Mouse (Mus musculus) layer of hippocampus, adult 8-10 months (tissue): ENCODE data around the gene Nell2. TPM values are rescaled to one million over a fixed set of nuclear protein-coding genes. Genes with fewer than 3 reads are reported as not detected.
"Not testable (repeated sequence)": the region's sequence is repeated elsewhere in the genome, so short reads cannot be mapped to it uniquely, and the experiment has no call there.

Experiments
- DNase-seq, 2 experiments: peaks; one replicate each; pipeline ENCODE4 v3.0.0; 2022; ENCODE audit warnings: low spot score in 2 of 2
- total RNA-seq, 4 experiments: library from RNA; stranded (reverse); gene quantifications; 2 replicates each; pipeline ENCODE4 v1.2.4; 2022

The Nell2 gene
- total RNA-seq, 4 experiments from 2014 or later: 657 to 707 (median 664) TPM

DNA sequence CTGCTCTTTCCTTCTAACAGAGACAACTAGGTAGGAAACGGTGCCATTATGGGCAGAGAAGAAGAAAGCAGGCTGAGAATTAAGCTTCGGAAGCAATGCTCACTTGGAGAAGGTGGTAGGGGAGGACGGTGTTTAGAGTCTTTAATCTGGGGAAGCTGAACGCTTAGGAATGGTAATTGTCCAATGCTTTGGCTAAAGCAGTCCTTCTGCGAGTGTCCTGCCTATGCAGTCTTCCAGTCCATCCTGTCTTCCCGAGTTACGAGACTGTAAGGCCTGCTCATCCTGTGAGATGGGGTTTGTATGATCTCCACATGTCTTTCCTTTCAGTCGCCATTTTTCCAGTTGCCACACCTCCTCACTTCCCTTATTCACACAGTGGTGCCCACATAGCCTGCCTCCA lies 284.5 kb downstream of the Nell2 start:
- no peak for DNase-seq

DNA sequence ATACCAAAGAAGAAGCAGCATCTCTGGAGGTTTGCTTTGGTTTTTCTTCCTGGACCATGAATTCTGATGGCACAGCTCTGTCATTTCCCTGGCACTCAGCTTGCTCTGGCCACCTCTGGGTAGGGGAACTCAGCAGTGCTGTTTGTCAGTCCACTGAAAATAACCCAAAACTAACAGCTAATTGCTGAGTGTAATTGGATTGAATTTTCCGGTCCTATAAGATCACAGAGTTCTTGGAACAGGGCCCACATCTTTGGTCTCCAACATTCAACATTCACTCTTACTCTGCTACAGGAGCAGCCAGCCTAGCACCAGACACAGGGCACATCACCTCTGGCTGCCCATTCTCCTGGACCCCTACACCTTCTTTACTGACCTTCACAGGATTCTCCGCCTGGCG lies 287.2 kb downstream of the Nell2 start:
- no peak for DNase-seq

DNA sequence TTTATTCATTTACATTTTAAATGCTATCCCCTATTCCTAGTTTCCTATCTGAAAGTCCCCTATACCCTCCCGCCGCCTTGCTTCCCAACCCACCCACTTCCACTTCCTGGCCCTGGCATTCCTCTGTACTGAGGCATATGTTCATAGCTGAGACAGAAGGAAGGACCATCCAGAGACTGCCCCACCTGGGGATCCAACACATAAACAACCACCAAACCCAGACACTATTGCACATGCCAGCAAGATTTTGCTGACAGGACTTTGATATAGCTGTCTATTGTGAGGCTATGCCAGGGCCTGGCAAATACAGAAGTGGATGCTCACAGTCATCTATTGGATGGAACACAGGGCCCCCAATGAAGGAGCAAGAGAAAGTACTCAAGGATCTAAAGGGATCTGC lies 291.3 kb downstream of the Nell2 start:
- not testable (repeated sequence) for DNase-seq

DNA sequence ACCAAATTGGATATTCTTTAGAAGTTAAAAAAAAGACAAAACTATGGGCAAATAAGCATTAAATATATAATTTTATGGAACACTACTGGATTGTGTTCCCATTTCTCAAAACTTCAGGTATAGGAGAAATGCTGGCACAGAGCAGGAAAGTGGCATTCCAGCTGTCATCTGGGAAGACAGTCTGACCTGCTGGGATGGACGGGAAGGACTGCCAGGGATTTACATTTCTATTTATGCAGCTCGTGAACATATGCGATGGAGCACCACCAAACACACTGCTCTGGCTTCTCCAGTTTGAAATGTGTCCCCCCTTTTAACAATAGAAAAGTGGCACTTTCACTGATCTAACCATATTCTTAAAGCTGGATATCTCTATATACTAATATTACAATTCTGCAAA lies 291.9 kb downstream of the Nell2 start:
- DNase-seq: no peak

DNA sequence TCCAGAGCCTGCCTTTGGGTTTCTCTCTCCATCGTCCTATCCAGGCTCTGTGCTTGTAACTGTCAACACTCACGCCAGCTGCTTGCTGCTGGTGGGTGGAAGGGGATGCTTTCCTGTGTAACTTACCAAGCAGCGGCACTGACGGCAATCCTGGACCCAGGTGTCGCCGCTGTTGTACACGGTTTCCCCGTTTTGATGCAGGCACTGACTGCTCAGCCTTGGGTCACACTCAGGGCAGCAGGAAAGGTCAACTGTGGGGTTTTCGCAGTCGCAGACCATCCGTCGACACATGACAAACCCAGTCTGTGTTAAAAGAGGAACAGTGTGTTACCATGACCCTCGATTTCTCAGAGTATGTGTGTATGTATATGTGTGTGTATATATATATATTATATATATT lies 297.2 kb downstream of the Nell2 start:
- DNase-seq: no peak

DNA sequence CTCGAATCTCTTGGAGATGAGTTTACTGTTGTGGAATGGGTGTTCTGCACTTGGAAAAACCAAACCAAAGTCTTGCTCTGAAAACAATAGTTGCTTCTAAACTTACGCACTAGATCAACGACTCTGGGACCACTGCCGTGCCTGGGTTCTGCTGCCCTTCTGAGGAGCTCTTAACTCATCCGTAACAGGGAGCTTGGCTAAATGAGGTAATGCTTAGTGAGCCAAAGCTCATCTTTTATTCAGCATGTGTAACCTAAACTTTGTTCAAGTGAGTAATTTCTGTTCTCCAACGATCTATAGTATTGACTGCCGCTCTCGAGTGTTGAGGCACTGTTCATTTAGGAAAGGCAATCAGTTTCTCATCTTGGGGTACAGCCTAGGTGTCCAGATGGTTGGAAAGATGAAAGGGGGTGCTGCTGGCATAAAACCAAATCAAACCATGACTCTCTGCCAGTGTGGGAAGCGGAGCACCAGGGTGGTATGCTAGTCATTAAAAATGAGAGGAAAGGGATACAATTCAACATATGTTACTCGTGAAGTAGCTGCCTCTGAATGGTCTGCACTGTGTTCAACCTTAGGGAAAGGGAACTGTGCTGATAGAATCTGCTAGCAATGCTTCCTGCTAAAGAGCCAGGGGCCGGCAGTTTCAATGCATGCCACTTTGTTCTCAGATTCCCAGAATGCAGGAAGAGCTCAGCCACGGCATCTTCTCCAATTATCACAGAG lies 311.6 kb downstream of the Nell2 start:
- peak; percentile 49 to 64 for DNase-seq

DNA sequence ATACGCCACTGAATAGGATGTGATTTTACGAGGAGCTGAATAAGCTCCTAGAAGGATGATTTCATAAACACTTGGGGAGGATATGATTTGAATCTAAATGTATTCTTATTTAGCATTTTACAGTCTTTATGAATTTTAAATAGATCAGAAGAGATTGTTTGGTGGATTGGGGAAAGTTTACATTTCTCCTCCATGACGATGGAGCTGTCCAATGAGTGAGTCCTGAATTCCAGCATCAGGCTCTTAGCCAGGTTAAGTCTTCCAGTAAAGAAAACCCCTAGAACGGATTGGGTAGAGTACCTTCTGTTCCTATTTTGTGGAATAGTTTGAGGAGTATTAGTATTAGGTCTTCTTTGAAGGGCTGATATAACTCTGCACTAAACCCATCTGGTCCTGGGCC lies 317.8 kb downstream of the Nell2 start:
- DNase-seq: no peak

DNA sequence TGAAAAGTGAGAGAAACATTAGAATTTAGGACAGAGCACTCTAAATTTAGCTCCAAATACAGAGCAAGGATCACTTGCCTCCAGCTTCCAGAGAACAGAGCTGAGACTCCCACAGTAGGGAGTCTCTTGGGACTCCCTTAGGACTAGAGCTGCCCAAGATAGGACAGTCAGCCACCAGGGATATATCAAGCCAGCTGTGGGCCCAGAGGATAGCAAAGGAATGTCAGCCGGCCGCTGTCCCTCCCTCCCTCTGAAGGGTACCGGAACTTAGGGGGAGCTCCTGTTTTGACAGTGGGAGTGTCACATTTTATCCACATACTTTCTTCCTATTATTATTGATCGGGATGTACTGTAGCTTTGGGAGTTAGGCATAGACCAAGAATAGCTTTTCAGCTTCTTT lies 319.2 kb downstream of the Nell2 start:
- no peak for DNase-seq

DNA sequence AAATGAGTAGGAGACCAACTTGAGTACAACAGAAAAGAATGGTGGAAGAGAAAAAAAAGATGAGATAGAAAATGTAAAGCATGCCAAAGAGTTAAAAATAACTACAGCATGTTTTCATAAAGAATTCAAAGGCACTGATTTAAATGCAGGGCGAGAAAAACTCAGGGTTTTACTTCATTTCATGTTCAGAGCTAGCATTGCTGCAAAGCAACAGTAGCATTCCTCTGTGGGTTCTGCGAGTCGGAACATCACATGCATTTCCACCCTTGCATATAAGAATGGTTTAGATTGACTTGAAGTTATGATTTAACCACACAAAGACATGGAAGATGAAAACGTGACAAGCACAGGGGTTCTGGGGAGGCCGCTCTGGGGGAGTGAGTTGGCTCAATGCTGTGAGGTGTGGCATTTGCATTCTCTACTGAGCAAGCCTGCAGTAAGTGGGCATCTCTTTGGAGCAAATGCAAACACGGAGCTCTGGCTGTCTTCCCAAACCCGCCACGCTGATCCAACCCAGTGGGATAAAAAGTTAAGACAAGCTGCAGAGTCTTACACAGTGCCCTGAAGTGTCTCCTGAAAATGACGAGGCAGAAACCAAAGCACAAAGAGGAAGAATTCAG lies 334.6 kb downstream of the Nell2 start:
- peak in 1 of 2 experiments; percentile 17 for DNase-seq

DNA sequence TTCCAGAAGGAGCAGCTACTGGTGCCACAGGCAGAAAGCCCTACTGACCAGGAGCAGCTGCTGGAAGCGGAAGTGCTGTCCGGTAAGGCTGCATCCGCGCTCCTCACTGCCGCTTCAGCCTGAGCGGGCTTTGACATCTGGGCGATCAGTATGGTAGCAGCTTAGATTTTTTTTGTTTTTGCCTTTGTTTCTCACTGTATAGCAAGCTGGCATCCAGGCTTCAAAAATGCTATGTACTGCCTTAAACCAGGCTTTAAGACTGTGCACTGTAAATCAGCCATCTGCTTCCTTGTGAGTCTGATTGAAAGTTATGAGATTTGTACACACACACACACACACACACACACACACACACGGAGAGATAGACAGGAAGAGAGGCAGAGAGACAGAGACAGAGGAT lies 335.4 kb downstream of the Nell2 start:
- DNase-seq: no peak

DNA sequence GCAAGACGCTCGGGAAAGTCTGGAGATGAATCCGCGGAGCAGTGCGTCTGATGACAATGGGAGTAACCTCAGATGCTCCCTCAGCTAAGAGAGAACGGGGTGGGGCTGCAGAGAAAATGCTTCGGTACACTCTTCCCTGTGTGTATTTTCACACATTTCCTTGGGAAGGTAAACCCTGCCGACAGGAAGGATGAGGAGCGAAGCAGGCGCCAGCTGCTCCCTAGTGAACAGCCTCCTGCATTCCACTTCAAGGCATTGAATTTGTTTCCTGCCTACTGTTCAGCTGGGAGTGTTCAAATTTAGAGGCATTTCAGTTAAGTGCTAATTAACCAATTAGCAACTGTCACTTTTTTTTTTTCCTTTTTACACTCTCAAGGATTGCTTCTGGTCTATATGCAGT lies 342.1 kb downstream of the Nell2 start:
- DNase-seq: peak; percentile 23 to 24

DNA sequence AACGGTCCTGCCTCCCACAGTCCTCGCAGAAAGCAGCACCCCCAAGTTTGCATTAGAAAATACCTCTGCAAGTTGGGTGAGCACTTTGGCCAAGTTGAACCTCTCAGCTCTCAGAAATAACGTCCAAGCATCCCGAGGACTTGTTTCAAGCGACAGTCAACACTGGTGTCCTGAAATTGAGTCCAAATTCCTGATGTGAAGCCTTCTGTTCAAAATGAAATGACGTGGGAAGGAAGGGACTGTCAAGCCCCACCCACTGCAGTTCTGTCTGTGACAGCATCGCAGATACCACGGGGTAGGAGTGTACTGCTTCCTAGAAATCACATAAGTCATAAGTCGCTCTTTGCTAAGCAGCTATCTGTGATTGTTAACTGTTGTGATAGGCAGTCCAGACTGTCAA lies 342.9 kb downstream of the Nell2 start:
- DNase-seq: peak in 1 of 2 experiments; percentile 16

DNA sequence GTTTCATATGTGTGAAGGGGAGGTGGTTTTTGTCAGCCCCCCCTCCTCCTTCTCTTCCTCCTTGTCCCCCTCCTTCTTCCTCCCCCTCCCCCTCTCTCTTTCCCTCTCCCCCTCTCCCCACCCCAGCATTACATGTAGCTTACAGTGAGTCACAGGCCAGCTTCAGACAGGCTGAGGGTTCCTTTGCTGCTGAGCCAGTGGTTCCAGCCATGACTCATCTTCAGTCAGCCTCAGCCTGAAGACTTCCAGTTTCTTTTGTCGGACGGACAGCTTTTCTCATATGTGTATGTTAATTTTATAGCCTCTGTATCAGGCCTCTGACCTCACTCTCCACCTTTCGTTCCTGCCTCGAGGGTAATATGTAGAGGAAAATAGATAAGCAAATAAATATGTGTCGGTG lies 344.9 kb downstream of the Nell2 start:
- no peak for DNase-seq

DNA sequence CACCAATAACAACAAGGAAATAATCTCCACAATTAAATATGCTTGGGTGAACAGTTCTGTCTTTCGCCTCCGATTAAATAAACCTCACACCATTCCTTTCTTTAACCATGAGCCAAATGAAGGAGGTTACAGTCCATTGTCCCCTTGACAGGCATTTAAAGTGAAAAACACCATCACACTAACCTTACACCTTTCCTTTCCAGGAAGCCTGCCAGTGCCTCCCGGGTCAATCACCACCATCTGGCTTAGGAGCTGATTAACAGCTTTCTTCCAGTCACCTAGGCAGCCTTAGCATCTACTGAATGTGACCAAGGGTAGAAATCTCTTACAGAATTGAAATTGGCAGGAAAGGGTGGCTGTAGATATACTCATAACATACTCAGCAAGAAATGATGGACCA lies 371.5 kb downstream of the Nell2 start:
- no peak for DNase-seq

DNA sequence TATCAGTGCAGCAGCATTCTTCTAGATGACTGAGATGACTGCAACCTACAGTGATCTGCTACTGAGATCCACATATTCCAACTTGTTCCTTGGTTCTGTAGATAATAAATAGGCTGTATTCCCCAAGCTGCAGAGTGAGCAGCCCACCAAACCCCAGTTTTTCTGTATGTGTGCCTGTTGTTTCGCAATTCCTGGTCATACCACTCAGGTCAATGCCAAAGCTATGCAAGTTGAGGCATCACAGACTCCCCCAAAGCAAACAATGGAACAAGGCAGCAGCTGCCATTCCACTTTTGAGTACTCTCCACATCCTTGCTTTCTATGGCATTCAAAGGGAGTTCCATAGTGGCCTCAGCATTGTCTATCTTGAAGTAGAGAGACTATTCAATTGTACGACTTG lies 383.2 kb downstream of the Nell2 start:
- DNase-seq: no peak

DNA sequence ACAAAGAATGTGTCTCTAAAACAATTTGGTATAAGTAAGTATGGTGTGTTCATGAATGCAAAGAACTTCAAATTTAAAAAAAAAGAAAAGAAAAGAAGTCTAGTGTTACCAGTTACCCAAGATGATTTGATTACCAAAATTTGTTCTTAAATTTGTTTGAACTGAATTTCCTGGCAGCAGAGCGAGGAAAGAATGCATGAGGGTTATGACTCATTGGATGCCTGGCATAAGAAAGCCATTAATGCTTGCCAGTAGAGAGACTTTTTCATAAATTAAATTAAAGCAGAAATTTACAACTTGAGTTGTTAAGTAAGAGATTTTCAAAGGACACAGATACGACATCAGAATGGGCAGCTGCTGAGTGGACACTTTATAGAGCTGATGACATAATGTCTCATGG lies 384.2 kb downstream of the Nell2 start:
- DNase-seq: no peak

DNA sequence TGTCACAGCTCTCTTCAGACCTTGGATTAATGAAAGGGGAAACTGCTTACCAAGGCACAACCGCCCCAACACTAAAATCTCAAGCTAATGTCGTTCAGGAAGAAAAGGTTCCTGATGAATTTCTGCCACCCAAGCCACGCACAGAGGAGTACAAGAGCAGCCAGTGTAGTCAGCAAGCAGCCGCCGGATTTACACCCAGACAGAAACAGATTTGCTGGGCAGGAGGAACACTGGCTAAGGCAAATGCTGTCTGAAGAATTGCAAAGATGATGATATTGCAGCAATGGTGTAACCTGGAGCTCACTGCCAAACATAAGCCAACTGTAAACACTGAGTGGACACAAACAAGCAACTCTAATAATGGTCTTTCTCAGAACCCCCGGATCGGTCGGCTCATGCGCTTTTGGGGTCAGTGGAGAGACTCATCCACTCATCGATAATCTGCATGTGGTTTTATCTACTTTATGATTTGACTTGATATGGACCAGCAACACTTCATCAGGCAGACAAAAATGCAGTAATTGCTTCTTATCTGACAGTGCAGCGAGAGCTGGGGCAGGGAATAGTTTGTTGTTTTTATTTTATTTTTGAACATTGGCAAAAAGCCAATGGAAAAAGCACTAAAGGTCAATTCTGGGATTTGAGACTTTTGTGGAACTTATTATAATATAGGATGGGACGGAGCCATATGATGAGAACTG lies 389.5 kb downstream of the Nell2 start:
- no peak for DNase-seq

DNA sequence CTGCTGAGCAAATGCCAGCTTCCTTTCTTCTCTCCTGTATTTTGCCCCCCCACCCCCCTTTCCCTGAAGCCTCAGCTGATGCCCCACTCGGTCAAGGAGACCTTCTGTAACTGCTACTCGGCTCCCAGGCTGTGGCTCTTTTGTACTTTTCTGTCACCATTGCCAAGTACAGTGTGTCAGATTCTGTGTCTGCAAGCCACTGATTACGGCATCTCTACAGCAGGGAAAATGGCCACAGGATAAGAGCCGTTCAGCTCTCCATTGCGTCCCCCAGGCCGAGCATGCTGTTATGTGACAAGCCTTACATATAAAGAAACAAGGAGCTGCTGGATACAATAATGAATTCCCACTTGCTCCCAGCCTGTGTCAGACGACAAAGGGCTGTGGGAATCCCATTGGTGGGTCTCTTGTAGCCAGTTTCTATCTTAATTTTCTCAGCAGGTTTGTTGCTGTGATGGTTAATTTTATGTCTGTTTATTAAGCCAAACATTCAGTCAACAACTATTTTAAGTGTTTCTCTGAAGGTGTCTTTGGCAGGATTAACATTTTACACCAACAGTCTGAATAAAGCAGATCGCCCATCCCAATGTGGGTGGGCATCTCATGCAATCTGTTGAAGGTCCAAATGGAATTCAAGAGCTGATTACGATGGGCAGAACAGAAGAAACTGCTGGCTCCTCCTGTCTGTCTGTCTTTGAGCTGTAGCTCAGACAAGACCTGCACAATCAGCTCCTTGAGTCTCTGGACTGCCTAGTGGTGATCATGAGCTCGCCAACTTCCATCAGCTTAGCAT lies 391.1 kb downstream of the Nell2 start:
- peak in 1 of 2 experiments; percentile 27 for DNase-seq

DNA sequence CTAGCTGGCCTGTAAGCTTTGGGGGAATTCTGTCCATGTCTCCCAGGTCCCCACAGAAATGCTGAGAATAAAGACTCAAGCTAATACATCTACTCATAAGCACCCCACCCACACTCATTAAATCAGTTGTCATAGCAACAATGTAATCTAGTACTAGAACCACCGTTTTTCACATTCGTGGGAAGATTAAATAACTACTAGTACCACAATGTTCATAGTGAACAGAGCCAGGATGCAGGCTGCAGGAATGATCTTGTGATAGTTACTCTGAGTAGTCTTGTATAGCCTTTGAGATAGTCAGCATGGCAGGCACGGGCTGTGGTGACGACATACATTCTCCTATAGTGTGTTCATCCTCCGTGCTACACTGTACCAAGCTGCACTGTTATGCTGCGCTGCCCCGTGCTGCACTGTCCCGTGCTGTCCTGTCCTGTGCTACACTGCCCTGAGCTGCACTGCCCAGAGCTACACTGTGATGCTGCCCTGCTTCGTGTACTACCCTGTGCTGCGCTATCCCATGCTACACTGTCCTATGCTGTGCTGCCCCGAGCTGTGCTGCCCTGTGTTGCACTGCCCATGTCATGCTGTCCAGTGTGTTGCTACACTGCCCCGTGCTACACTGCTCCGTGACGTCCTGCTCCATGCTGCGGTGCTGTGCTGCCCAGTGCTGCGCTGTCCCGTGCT lies 392.3 kb downstream of the Nell2 start:
- peak in 1 of 2 experiments; percentile 18 for DNase-seq

DNA sequence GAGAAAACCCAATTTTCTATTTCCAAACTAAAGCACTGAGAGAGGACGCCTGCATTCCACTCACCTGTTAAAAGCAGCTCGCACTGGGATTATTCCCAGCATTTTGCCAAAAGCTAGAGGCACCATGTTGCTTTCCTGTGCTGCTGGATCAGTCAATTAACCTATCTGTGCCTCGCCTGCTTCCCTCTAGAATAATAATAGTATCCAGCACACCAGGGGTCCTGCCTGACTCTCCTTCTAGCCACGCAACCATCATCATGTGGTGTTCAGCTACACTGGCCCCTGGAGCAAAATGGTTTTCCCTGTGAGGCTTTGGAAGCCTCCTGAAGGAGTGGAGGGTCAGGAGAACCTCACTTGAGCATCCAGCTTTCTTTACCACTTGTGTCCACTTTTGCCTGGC lies 397.0 kb downstream of the Nell2 start:
- no peak for DNase-seq

DNA sequence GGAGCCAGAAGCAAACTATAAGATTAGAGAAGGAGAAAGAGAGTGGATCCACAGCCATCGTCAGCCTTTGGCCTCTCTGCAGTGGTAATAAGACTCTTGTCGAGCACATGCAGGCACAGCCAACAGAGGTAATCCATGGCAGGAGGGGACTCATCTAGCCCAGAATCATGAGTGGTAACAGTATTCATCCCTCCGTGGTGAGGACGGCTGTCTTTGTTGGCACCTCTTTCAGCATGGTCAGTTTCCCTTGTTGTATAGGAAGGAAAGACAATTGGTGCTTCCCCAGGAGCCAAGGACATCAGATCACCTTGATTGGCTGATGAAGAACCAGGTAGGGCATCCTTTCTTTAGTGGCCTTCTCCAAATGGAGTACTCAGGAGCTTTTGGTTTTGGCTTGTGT lies 419.7 kb downstream of the Nell2 start:
- no peak for DNase-seq
